Mouse (Mus musculus): ENCODE results near the gene Pclaf.

The Pclaf gene

DNA sequence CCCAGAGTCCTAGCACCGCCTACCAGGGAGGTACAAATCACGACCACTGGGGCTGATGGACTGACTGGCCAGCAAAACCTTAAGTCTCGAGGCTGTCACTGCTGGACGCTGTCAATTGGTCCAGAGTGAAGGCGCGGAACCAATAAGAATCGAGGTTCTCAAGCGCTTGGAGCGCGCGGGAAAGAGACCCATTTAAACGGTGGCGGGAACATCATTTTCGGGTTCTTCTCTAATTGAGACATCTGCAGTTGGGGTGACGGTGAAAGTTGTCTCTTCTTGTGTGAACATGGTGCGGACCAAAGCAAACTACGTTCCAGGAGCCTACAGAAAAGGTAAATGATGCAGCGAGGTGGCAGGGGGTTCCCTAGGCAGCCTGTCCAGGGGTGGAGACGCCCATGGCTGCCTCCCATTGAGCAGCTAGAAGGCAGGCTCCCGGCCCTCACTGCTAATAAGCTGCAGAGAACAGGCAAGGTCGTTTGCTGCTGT, at the start of gene Pclaf:
Gene Pclaf, plus strand, starts transcription at position 95 of the 486 bp plus-strand sequence.
- in situ Hi-C loops (cut with MboI; ENCODE audit: low pct_unique_long_range_greater_than_20kb in 1 of 2, low sequenced_read_pairs in 2 of 2, unreplicated experiment in 1 of 2): no loop called here

DNA sequence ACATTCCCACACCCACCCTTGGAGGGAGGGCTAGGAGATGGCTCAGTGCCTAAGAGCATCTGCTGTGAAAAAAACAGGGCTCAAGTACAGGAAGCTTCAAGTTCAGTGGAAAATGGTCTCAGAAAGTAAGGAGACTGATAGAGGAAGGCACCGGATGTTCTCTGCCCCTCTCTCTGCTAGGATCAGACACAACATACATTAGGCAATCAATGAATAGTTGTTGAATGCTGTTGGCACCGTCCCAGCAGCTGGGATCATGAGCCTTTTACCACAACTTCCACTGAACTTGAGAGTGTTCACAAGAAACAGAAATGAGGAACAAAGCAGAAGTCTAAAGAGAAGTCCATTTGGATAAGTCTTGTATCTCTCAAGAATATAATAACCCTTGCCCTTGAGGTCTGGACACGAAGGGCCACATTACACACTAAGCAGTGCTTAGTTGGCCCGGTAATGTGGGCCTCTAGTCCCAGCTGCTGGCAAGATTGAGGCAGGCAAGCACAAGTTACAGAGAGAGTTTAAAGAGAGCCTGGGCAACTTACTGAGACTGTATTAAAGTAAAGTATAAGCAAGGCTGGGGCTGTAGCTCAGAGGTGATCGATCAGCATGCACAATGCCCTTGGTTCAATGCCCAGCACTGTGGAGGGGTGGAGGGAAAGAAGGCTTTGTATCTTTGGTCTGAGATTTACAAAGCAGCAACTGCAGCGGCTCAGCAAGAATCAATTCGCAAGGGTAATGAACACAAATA, 45.4 kb upstream of the Pclaf start:
- in situ Hi-C loops (cut with MboI; ENCODE audit: low pct_unique_long_range_greater_than_20kb in 1 of 2, low sequenced_read_pairs in 2 of 2, unreplicated experiment in 1 of 2): no loop called here

DNA sequence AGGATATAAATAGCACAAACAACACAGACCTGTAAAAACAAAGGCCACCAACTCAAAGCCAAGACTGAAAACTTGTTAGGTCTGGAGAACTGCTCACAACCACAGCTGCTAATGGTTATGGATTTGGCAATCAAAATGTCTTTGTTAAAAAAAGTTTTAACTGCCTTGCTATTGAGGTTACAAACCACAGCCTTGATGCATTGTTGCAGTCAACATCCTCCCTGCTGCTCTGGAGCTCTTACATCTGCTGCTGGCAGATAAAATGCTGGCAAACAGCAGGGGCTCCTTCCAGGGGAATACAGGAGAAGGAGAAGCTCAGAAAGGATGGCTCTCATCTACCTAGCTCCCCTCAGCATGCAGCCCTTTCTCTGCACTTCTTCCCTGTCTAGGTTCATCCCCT, 41.9 kb upstream of the Pclaf start:
- in situ Hi-C loops (cut with MboI; ENCODE audit: low pct_unique_long_range_greater_than_20kb in 1 of 2, low sequenced_read_pairs in 2 of 2, unreplicated experiment in 1 of 2): no loop called here

DNA sequence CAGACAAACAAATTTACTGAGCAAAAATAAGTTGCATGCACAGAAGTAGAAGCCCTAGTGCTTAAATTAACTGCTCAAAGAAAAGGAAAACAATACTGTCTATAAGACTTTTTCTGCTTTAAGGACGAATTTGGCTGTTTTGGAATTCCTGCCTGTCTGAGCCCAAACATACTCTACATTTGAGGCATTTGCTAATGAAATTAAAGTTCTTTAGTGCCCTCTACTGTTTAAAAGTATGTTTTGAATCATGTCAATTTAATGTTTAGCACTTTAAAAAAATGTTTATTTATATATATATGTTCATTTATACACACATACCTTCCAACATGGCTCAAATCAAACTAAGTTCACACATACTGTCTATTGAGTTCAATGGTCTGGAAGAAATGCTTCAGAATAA, 39.8 kb upstream of the Pclaf start:
- in situ Hi-C loops (cut with MboI; ENCODE audit: low pct_unique_long_range_greater_than_20kb in 1 of 2, low sequenced_read_pairs in 2 of 2, unreplicated experiment in 1 of 2): loop anchor here (10.0 kb wide), 1 partner anchor 245 kb away; no protein-coding TSS in a partner anchor

DNA sequence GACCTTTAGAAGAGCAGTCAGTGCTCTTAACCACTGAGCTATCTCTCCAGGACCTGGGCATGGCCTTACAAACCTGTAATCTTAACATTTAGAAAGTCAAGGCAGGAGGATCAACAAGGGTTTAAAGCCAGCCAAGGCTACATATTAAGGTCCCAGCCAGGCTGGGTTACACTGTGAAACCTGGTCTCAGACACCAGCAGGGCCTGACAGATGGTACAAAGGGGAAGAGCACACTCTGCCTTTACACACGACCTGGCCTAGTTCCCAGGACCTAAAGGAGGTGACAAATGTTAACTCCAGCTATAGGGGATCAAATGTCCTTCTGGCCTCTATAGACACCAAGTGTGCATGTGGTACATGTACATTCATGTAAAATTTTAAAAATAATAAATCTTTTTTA, 30.4 kb upstream of the Pclaf start:
- in situ Hi-C loops (cut with MboI; ENCODE audit: low pct_unique_long_range_greater_than_20kb in 1 of 2, low sequenced_read_pairs in 2 of 2, unreplicated experiment in 1 of 2): loop anchor here (10.0 kb wide), 1 partner anchor 255 kb away; no protein-coding TSS in a partner anchor

- in situ Hi-C loops (cut with MboI; ENCODE audit: low pct_unique_long_range_greater_than_20kb in 1 of 2, low sequenced_read_pairs in 2 of 2, unreplicated experiment in 1 of 2): no loop called here
Measured at GRCm38 (mm10) chr9:65884564-65885315, 5.3 kb upstream of the Pclaf start.

DNA sequence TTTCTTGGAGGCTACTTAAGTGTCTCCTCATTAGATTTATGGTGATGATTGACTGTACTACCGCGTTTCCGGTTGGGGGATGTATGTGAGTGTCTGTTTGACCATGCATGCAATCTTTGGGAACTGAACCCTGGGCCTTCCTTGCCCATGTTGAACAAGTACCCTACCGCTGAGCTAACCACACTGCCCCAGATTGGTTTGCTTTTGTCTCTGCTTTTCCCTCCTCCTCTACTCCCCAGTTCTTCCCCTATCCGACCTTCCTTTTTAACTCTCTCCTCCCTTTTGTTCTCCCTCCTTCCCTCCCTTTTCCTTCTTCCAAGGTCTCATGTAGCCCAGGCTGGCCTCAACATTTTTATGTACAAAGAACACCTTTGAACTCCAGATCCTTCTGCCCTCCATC, 1.1 kb downstream of the Pclaf start:
- in situ Hi-C loops (cut with MboI; ENCODE audit: low pct_unique_long_range_greater_than_20kb in 1 of 2, low sequenced_read_pairs in 2 of 2, unreplicated experiment in 1 of 2): no loop called here

GRCm38 (mm10) chr9:65896977-65897376, 6.9 kb downstream of the Pclaf start:
- in situ Hi-C loops (cut with MboI; ENCODE audit: low pct_unique_long_range_greater_than_20kb in 1 of 2, low sequenced_read_pairs in 2 of 2, unreplicated experiment in 1 of 2): no loop called here

GRCm38 (mm10) chr9:65902879-65903278, 12.8 kb downstream of the Pclaf start:
- in situ Hi-C loops (cut with MboI; ENCODE audit: low pct_unique_long_range_greater_than_20kb in 1 of 2, low sequenced_read_pairs in 2 of 2, unreplicated experiment in 1 of 2): no loop called here

GRCm38 (mm10) chr9:65903419-65903818, 13.4 kb downstream of the Pclaf start:
- in situ Hi-C loops (cut with MboI; ENCODE audit: low pct_unique_long_range_greater_than_20kb in 1 of 2, low sequenced_read_pairs in 2 of 2, unreplicated experiment in 1 of 2): no loop called here

DNA sequence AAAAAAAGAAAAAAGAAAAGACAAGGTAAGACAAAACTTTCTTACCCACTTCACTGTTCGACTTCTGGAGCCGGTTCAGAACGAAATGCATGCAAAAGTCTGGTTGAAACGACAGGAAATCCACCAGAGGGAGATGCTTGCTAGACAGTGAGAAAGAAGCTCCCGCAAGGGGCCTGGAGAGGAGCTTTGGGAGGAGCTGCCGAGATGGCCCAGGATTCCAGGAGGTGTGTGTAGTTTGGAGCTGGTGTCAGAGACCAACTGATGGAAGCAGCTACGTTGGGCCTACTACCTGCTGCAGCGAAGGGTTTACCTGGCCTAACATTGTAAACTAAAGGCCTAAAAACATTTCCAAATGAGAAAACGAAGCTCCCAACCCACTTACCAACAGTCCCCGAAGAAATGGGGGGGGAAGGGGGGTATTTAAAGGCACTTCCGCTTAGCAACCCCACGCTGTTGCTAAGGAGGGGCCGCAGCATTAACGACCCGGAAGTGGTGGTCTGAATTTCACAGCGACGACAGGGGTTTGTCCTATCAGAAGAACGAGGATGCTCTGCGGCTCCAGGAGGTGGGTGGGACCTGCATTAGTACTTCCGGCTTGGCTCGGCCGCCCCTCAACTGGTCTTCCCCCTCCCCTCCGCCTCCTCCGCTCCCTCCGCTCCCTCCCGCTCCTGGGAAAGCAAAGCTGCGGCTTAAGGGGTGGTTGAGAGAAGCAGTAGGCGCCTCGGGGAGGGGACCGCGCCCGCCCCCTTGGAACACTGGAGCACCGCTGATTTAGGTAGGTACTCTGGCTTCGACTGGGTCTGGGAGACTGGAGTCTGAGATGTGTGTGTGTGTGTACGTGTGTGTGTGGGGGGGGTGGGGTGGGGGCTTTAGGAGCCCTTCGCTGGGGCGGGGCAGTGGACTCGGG, 18.6 kb downstream of the Pclaf start, which contains the start of the genes Trip4 and Csnk1g1:
Gene Trip4, minus strand, starts transcription at position 401 of the 907 bp plus-strand sequence.
Gene Csnk1g1, plus strand, starts transcription at position 531 of the 907 bp plus-strand sequence.
- in situ Hi-C loops (cut with MboI; ENCODE audit: low pct_unique_long_range_greater_than_20kb in 1 of 2, low sequenced_read_pairs in 2 of 2, unreplicated experiment in 1 of 2): no loop called here

GRCm38 (mm10) chr9:65909301-65909801, 19.3 kb downstream of the Pclaf start:
- in situ Hi-C loops (cut with MboI; ENCODE audit: low pct_unique_long_range_greater_than_20kb in 1 of 2, low sequenced_read_pairs in 2 of 2, unreplicated experiment in 1 of 2): no loop called here

DNA sequence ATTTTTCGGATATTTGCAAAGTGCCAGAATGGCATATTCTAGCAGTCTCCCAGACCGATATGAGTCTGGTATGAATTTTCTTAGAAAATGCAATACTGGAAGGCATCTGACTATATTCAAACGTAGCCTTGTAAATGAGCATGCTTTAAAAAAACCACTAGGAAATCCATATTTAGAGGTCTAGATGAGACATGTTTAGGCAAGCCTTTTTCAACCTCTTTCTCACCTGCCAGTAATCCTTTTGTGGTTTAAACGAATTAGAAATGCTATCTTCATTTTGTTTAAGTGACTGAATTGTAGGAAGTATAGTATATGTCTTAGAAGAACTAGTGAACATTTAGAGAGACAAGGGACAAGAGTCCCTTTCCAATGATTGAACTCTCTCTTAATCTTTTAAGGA, 19.8 kb downstream of the Pclaf start:
- in situ Hi-C loops (cut with MboI; ENCODE audit: low pct_unique_long_range_greater_than_20kb in 1 of 2, low sequenced_read_pairs in 2 of 2, unreplicated experiment in 1 of 2): no loop called here

DNA sequence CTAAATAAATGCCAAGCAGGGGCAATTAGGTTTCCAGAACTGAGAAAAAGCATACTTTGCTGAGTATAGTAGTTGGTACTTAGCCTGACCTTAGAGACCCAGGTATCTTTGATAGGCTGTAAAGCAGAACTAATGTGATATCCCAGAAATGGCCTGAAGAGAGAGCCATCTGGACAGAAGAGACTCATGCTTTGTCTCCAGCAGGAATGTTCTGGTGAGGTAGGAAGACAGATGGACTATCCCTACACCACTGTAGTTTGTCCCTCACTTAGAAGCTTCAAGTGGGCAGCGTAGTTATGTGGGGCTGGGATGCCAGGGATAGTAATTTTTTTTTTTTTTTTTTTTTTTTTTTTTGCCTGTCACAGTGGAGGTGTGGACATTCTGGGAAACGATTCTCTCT, 23.9 kb downstream of the Pclaf start:
- in situ Hi-C loops (cut with MboI; ENCODE audit: low pct_unique_long_range_greater_than_20kb in 1 of 2, low sequenced_read_pairs in 2 of 2, unreplicated experiment in 1 of 2): no loop called here

DNA sequence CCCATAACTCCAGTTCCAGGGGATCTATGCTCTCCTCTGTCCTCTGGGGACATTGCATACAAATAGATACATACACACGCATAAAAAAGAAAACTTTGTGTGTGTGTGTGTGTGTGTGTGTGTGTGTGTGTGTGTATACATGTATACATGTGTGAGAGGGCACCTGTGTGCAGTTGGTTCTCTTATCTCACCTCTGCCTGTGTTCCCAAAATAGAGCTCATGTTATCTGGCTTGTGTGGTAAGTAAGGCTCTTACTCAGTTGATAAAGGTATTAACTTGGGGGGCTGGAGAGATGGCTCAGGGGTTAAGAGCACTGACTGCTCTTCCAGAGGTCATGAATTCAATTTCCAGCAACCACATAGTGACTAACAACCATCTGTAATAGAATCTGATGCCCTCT, 27.0 kb downstream of the Pclaf start:
- in situ Hi-C loops (cut with MboI; ENCODE audit: low pct_unique_long_range_greater_than_20kb in 1 of 2, low sequenced_read_pairs in 2 of 2, unreplicated experiment in 1 of 2): no loop called here

- in situ Hi-C loops (cut with MboI; ENCODE audit: low pct_unique_long_range_greater_than_20kb in 1 of 2, low sequenced_read_pairs in 2 of 2, unreplicated experiment in 1 of 2): no loop called here
Measured at GRCm38 (mm10) chr9:65928456-65928855, 38.4 kb downstream of the Pclaf start.

DNA sequence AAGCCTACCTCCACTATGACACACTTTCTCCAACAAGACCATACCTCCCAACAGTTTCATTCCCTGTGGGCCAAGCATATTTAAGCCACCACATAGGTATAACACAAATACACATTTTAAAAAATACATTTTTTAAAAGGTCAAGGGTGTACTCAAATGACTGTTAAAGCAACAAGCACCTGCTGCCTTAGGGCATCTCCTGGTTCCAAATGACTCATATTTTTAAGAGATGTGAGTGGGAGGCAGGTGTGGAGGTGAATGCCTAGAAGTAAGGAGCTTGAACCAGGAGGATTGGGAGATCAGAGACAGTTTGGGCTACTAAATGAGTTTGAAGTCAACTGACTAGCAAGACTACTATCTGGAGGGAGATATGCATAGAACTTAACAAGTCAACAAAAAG, 39.8 kb downstream of the Pclaf start:
- in situ Hi-C loops (cut with MboI; ENCODE audit: low pct_unique_long_range_greater_than_20kb in 1 of 2, low sequenced_read_pairs in 2 of 2, unreplicated experiment in 1 of 2): no loop called here

DNA sequence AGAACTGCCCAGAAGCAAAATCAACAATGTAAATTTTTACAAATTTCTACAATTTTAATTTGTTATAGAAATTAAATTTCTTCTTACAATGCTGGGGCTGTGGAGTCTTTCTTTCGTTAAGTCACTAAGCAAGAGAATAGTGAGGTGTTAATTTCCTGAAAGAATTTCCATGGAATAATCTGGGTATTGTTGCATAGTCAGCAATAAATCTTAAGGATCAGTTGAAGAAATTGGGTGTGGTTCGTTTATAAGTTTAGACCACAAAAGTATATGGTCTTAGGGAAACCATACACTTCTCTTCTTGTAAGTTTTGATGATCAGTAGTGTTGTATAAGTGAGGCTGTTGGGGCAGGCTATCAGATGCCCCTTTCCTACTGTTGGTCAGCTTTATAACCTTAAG, 47.5 kb downstream of the Pclaf start:
- in situ Hi-C loops (cut with MboI; ENCODE audit: low pct_unique_long_range_greater_than_20kb in 1 of 2, low sequenced_read_pairs in 2 of 2, unreplicated experiment in 1 of 2): no loop called here
